Mouse (Mus musculus) hindbrain, embryonic 11.5 days (tissue): ENCODE data around the gene Gm13288. TPM values are rescaled to one million over a fixed set of nuclear protein-coding genes. Genes with fewer than 3 reads are reported as not detected.

Experiments
- polyA plus RNA-seq: library from polyadenylated mRNA; unstranded; fragments of >200 nt; fragmentation: Nextera tagmentation; extraction: Ambion mirVana; gene quantifications from 2 replicates; pipeline ENCODE4 v1.2.1, GENCODE M21; 2014

Gene Gm13288
- polyA plus RNA-seq, 1 experiment from 2014 or later: not detected

Other genes with a start within 250 kb of the Gm13288 start
- gene Ifna15, start 247.3 kb upstream of the Gm13288 start, polyA plus RNA-seq: not detected in 2 replicates
- not detected in 2 replicates for gene Ifna14, start 233.7 kb upstream of the Gm13288 start, polyA plus RNA-seq
- gene Ifna9, start 213.1 kb upstream of the Gm13288 start, polyA plus RNA-seq: not detected in 2 replicates
- gene Ifna12, start 202.2 kb upstream of the Gm13288 start, polyA plus RNA-seq: not detected in 2 replicates
- gene C87499, start 171.1 kb upstream of the Gm13288 start, polyA plus RNA-seq: not detected in 2 replicates
- gene Ifna13, start 161.1 kb upstream of the Gm13288 start, polyA plus RNA-seq: not detected in 2 replicates
- gene Ifna16, start 128.6 kb upstream of the Gm13288 start, polyA plus RNA-seq: not detected in 2 replicates
- gene Ifna2, start 121.6 kb upstream of the Gm13288 start, polyA plus RNA-seq: not detected in 2 replicates
- gene Ifnab, start 114.2 kb upstream of the Gm13288 start, polyA plus RNA-seq: not detected in 2 replicates
- gene Gm26566, start 83.7 kb upstream of the Gm13288 start, polyA plus RNA-seq: 0.77 and 1.2 TPM in 2 replicates
- gene Klhl9, start 83.1 kb upstream of the Gm13288 start, polyA plus RNA-seq: 136 and 150 TPM in 2 replicates
- gene Gm13271, start 50.7 kb upstream of the Gm13288 start, polyA plus RNA-seq: not detected in 2 replicates
- gene Gm13283, start 45.4 kb upstream of the Gm13288 start, polyA plus RNA-seq: 0.20 and 0.32 TPM in 2 replicates
- gene Gm13290, start 31.7 kb upstream of the Gm13288 start, polyA plus RNA-seq: not detected in 2 replicates
- gene Gm13289, start 28.6 kb upstream of the Gm13288 start, polyA plus RNA-seq: not detected in 2 replicates
- not detected in 2 replicates for gene Gm13272, start 25.7 kb upstream of the Gm13288 start, polyA plus RNA-seq
- gene Ifnz, start 23.4 kb upstream of the Gm13288 start, polyA plus RNA-seq: not detected in 2 replicates
- gene Gm13276, start 19.8 kb upstream of the Gm13288 start, polyA plus RNA-seq: not detected in 2 replicates
- not detected in 2 replicates for gene Gm13277, start 16.9 kb upstream of the Gm13288 start, polyA plus RNA-seq
- gene Gm13278, start 14.0 kb upstream of the Gm13288 start, polyA plus RNA-seq: not detected in 2 replicates
- gene Gm13275, start 11.0 kb upstream of the Gm13288 start, polyA plus RNA-seq: not detected in 2 replicates
- not detected in 2 replicates for gene Gm13279, start 8.1 kb upstream of the Gm13288 start, polyA plus RNA-seq
- 0.40 and 0.82 TPM in 2 replicates for gene Gm13285, start 5.9 kb upstream of the Gm13288 start, polyA plus RNA-seq
- not detected in 2 replicates for gene Gm13287, start 2.3 kb upstream of the Gm13288 start, polyA plus RNA-seq
- gene Ifna7, start 10.7 kb downstream of the Gm13288 start, polyA plus RNA-seq: not detected in 2 replicates
- gene Ifna11, start 14.4 kb downstream of the Gm13288 start, polyA plus RNA-seq: not detected in 2 replicates
- gene Ifna6, start 21.9 kb downstream of the Gm13288 start, polyA plus RNA-seq: not detected in 2 replicates
- not detected in 2 replicates for gene Ifna5, start 30.0 kb downstream of the Gm13288 start, polyA plus RNA-seq
- gene Ifna4, start 36.3 kb downstream of the Gm13288 start, polyA plus RNA-seq: not detected in 2 replicates
- not detected in 2 replicates for gene Ifna1, start 44.6 kb downstream of the Gm13288 start, polyA plus RNA-seq
- not detected in 2 replicates for gene Ifne, start 74.7 kb downstream of the Gm13288 start, polyA plus RNA-seq